Mouse (Mus musculus) megakaryocyte, embryonic 14.5 days (primary cell): ENCODE data around the gene Nicn1.

Source experiments
- FLI1 ChIP-seq: IDR thresholded peaks from 2 replicates; pipeline ENCODE4 v1.6.1; 2012; ENCODE audit warnings: low read length, inconsistent platforms, mixed read lengths
- GATA1 ChIP-seq: IDR thresholded peaks from 3 replicates; pipeline ENCODE4 v1.6.1; 2012; ENCODE audit warnings: mixed read lengths, low read length, inconsistent platforms, borderline replicate concordance

- no peak for TF ChIP-seq GATA1
- TF ChIP-seq FLI1, result no peak
Observed at GRCm38 (mm10) chr9:108341801-108342200, 51.6 kb downstream of the Nicn1 start.
